Mouse (Mus musculus): Measurements from ENCODE around the gene Ptprd. TPM values are rescaled to one million over a fixed set of nuclear protein-coding genes. Genes with fewer than 3 reads are reported as not detected.
"Not testable (repeated sequence)": the region's sequence is repeated elsewhere in the genome, so short reads cannot be mapped to it uniquely, and the experiment has no call there.

Ptprd gene
- polyA plus RNA-seq, 1 experiment from 2014 or later: 76.0 TPM

DNA sequence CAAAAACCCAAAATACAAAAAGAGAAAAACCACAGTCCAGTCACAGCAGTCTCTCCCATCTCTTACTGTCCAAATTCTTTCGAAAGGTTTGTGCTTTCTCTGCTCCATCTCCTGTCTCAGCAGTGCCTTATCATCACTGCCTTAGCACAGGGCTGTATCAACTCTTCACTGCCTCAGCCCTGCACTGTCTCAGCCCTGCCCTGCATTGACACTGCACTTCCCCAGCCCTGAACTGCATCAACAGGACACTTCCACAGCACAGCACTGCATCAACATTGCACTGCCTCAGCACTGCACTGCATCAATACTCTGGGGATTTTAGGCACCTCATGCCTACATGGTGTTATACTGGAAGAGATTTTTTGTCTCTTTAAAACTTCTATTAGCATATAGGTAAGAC, 2135.7 kb downstream of the Ptprd start:
- ATAC-seq (ENCODE audit: low FRiP score, low TSS enrichment) (no peak), DNase-seq (no peak)
- Histone ChIP-seq H3K36me3 (ENCODE audit: control insufficient read depth, insufficient read depth, low read length) (no peaks in the 10 kb centered on the region), H3K4me3 (replicated peaks; ENCODE audit: low read depth, low read length) (no peak overlapping the region), H3K9ac (replicated peaks; ENCODE audit: low read length) (no peak overlapping the region), H3K27ac (replicated peaks; ENCODE audit: low read depth, low read length) (no peak overlapping the region), H3K4me1 (ENCODE audit: control insufficient read depth, insufficient read depth, low read length) (no peaks in the 10 kb centered on the region), H3K4me2 (ENCODE audit: low read length) (no peak overlapping the region), H3K27me3 (ENCODE audit: control insufficient read depth, insufficient read depth, low read length) (no peaks in the 10 kb centered on the region), H3K9me3 (ENCODE audit: control insufficient read depth, low read length) (no peaks in the 10 kb centered on the region)
- 92% methylated on average over 1 of the region's 1 CpGs for WGBS

DNA sequence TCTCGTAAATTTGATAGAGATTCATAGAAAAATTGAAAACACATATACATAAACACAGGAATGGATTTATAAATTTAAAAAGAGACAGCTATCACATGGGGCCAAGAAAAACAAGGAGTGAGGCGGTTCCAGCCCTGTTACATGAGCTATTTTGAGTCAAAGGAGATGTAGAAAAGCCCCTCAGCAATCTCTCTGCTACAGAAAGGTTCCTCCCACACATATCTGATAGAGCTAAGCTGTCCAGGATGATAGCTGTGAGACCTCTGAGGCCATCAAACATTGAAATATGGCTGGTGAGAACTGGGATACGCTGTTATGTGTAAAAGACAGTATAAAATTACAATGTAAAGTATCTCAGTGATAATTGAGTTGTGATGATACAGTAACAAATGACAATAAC, 2138.5 kb downstream of the Ptprd start:
- Histone ChIP-seq H3K4me3 (replicated peaks; ENCODE audit: low read depth, low read length) (no peak overlapping the region), H3K27me3 (ENCODE audit: control insufficient read depth, insufficient read depth, low read length) (no peaks in the 10 kb centered on the region), H3K27ac (replicated peaks; ENCODE audit: low read depth, low read length) (no peak overlapping the region), H3K36me3 (ENCODE audit: control insufficient read depth, insufficient read depth, low read length) (no peaks in the 10 kb centered on the region), H3K9ac (replicated peaks; ENCODE audit: low read length) (no peak overlapping the region), H3K4me2 (ENCODE audit: low read length) (no peak overlapping the region), H3K9me3 (ENCODE audit: control insufficient read depth, low read length) (no peaks in the 10 kb centered on the region), H3K4me1 (ENCODE audit: control insufficient read depth, insufficient read depth, low read length) (no peaks in the 10 kb centered on the region)
- 94% methylated on average over 3 of the region's 3 CpGs for WGBS
- DNase-seq (no peak), ATAC-seq (ENCODE audit: low FRiP score, low TSS enrichment) (no peak)

DNA sequence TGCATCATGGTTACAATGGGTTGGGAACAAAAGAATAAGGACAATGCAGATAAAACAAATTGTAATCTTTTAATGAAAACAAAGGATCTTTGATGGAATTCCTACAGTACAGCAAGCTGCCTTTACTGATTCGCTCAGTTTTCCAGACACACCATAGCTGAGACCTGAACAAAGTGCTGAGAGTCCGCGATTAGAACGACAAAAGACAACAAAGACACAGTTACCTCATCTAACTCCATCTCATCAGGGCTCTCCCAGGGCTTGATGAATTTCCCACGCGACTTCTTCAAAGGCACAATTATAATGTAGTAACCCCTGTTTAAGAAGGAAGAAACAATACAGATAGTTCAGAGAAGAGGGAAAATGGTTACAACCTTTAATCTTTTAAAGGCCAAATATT, 2140.0 kb downstream of the Ptprd start:
- no peaks in the 10 kb centered on the region for H3K9me3 ChIP-seq (ENCODE audit: control insufficient read depth, low read length)
- no peak overlapping the region for H3K4me3 ChIP-seq (replicated peaks; ENCODE audit: low read depth, low read length)
- H3K4me1 ChIP-seq (ENCODE audit: control insufficient read depth, insufficient read depth, low read length): no peaks in the 10 kb centered on the region
- WGBS: 70% methylated on average over 6 of the region's 6 CpGs
- H3K4me2 ChIP-seq (ENCODE audit: low read length): no peak overlapping the region
- DNase-seq (no peak), ATAC-seq (ENCODE audit: low FRiP score, low TSS enrichment) (no peak)
- no peaks in the 10 kb centered on the region for H3K27me3 ChIP-seq (ENCODE audit: control insufficient read depth, insufficient read depth, low read length)
- H3K27ac ChIP-seq (replicated peaks; ENCODE audit: low read depth, low read length): no peak overlapping the region
- H3K36me3 ChIP-seq (ENCODE audit: control insufficient read depth, insufficient read depth, low read length): no peaks in the 10 kb centered on the region
- H3K9ac ChIP-seq (replicated peaks; ENCODE audit: low read length): no peak overlapping the region

DNA sequence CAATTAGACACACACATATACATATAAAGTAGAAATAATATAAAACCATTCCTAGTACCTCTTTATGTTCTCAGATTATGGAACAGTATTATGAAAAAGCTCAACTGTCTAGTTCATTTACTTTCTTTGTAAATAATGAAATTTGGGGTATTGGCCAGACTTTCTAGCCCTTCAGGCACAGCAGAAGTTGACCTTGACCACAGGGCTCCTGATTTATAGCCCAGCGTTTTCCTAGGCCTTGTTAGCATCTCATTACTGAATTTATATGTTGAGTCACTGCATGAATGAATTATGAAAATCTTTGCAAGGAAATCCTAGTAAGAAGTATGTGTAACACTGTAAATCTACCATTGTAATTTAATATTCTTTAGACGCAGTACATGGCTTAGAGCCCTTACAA, 2154.9 kb downstream of the Ptprd start:
- no peak overlapping the region for H3K27ac ChIP-seq (replicated peaks; ENCODE audit: low read depth, low read length)
- H3K27me3 ChIP-seq (ENCODE audit: control insufficient read depth, insufficient read depth, low read length): no peaks in the 10 kb centered on the region
- H3K4me1 ChIP-seq (ENCODE audit: control insufficient read depth, insufficient read depth, low read length): no peaks in the 10 kb centered on the region
- DNase-seq (no peak), ATAC-seq (ENCODE audit: low FRiP score, low TSS enrichment) (no peak)
- H3K4me2 ChIP-seq (ENCODE audit: low read length): no peak overlapping the region
- H3K9me3 ChIP-seq (ENCODE audit: control insufficient read depth, low read length): no peaks in the 10 kb centered on the region
- no peak overlapping the region for H3K4me3 ChIP-seq (replicated peaks; ENCODE audit: low read depth, low read length)
- H3K36me3 ChIP-seq (ENCODE audit: control insufficient read depth, insufficient read depth, low read length): no peaks in the 10 kb centered on the region
- H3K9ac ChIP-seq (replicated peaks; ENCODE audit: low read length): no peak overlapping the region
- 78% methylated on average over 2 of the region's 2 CpGs for WGBS

DNA sequence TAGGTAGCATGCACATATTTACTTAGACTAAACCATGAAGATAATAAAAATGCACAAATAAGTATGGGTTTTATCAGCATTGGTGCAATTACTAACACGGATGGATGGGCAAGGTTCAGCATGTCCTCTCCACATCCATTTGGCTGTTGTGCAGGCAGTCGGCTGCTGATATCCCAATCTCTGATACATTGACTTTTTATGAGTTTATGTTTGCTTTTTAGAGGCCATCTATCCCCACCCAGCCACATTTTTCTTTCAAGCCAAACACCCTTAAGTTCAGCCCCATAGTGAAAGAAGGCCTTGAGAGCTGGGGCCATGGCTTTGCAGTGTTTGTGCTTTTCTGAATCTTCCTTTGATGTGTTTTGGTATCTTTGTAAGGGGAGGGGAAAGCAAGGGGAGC, 2166.1 kb downstream of the Ptprd start:
- H3K4me3 ChIP-seq (replicated peaks; ENCODE audit: low read depth, low read length): no peak overlapping the region
- ATAC-seq (ENCODE audit: low FRiP score, low TSS enrichment) (no peak), DNase-seq (no peak)
- H3K4me1 ChIP-seq (ENCODE audit: control insufficient read depth, insufficient read depth, low read length): no peaks in the 10 kb centered on the region
- H3K27me3 ChIP-seq (ENCODE audit: control insufficient read depth, insufficient read depth, low read length): no peaks in the 10 kb centered on the region
- 79% methylated on average over 2 of the region's 2 CpGs for WGBS
- peaks cover 2% of the 10 kb centered on the region; the same call in 1 of the 2 replicates for H3K36me3 ChIP-seq (ENCODE audit: control insufficient read depth, insufficient read depth, low read length)
- no peak overlapping the region for H3K4me2 ChIP-seq (ENCODE audit: low read length)
- no peaks in the 10 kb centered on the region for H3K9me3 ChIP-seq (ENCODE audit: control insufficient read depth, low read length)
- H3K9ac ChIP-seq (replicated peaks; ENCODE audit: low read length): no peak overlapping the region
- no peak overlapping the region for H3K27ac ChIP-seq (replicated peaks; ENCODE audit: low read depth, low read length)

DNA sequence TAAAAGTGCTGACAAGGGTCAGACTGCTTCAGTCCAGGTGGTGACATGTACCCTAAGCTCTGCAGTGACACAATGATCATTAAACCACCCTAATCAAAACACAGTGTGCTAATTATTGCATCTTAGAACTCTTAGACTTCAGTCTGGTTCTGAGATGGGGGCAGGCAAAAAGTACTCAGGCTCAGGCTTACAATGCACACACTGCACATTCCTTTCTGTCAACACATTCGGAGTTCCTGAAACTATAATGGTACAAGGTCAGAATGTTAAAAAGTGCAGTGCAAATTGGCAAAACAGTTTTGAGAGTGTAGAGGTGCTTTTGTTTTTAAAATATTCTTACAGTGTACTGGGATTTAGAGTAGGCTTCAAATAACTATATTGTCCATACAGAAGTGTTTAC, 2167.0 kb downstream of the Ptprd start:
- ATAC-seq (ENCODE audit: low FRiP score, low TSS enrichment): no peak
- H3K4me3 ChIP-seq (replicated peaks; ENCODE audit: low read depth, low read length): no peak overlapping the region
- H3K9ac ChIP-seq (replicated peaks; ENCODE audit: low read length): no peak overlapping the region
- no peak overlapping the region for H3K27ac ChIP-seq (replicated peaks; ENCODE audit: low read depth, low read length)
- peaks cover 2% of the 10 kb centered on the region; the same call in 1 of the 2 replicates for H3K36me3 ChIP-seq (ENCODE audit: control insufficient read depth, insufficient read depth, low read length)
- no peaks in the 10 kb centered on the region for H3K9me3 ChIP-seq (ENCODE audit: control insufficient read depth, low read length)
- no peaks in the 10 kb centered on the region for H3K27me3 ChIP-seq (ENCODE audit: control insufficient read depth, insufficient read depth, low read length)
- H3K4me1 ChIP-seq (ENCODE audit: control insufficient read depth, insufficient read depth, low read length): no peaks in the 10 kb centered on the region
- no peak for DNase-seq
- no peak overlapping the region for H3K4me2 ChIP-seq (ENCODE audit: low read length)
- WGBS: 81% methylated on average over 1 of the region's 1 CpGs

DNA sequence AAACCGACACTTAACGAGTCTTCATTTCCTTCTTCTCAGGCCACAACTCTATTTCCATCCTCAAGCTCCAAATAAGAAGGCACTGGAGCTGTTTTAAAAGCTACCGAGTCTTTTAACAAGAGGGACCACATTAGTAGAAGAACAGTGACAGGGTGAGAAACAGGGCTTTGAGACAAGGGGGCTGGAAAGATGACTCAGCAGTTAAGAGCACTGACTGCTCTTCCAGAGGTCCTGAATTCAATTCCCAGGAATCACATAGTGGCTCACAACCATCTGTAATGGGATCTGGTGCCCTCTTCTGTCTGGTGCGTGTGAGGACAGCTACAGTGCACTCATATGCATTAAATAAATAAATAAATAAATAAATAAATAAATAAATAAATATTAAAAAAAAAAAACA, 2174.6 kb downstream of the Ptprd start:
- not testable (repeated sequence) for H3K27me3 ChIP-seq (ENCODE audit: control insufficient read depth, insufficient read depth, low read length); H3K9ac ChIP-seq (replicated peaks; ENCODE audit: low read length); H3K4me3 ChIP-seq (replicated peaks; ENCODE audit: low read depth, low read length); H3K4me2 ChIP-seq (ENCODE audit: low read length); ATAC-seq (ENCODE audit: low FRiP score, low TSS enrichment); H3K4me1 ChIP-seq (ENCODE audit: control insufficient read depth, insufficient read depth, low read length); H3K36me3 ChIP-seq (ENCODE audit: control insufficient read depth, insufficient read depth, low read length); DNase-seq; H3K9me3 ChIP-seq (ENCODE audit: control insufficient read depth, low read length); H3K27ac ChIP-seq (replicated peaks; ENCODE audit: low read depth, low read length)
- 85% methylated on average over 4 of the region's 4 CpGs for WGBS

DNA sequence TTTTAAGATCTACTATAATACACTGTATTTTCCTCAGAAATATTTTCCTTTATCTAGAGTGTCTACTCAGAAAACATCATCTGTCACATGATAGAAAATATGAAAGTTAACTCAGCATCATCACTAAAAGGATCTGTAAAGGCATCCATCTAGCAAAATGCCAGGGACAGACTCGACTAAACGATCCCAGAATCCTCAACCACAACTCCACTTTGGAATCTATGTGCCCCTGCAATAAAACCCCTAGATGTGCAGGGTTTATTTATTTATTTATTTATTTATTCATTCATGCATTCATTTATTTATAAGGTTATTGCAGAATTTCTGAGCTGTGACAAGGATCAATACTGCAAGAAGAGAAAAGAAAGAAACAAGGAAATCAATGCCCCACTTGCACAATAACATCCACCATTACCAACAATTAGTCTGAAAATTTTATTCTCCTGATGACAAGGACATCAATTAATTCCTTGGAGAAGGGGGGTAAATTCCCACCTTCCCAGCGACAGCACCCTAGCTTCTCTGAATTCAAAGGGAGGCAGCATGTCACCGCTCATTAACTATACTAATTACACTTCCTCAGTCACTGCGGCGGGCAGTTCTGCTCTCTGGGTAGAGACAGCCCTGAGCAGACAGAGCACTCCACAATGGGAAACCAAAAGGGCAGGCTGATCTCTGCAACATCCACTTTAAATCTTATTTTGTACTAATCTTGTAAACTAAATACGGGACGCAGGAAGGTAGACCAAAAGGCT, 2186.0 kb downstream of the Ptprd start:
- H3K9ac ChIP-seq (replicated peaks; ENCODE audit: low read length): no peak overlapping the region
- no peaks in the 10 kb centered on the region for H3K9me3 ChIP-seq (ENCODE audit: control insufficient read depth, low read length)
- H3K27ac ChIP-seq (replicated peaks; ENCODE audit: low read depth, low read length): 0 out of 2 replicates have a peak overlapping the region, but pooled peaks have one; percentile 52
- ATAC-seq (ENCODE audit: low FRiP score, low TSS enrichment): peak; percentile 55; the same call in 1 of the 2 replicates
- 66% methylated on average over 8 of the region's 8 CpGs for WGBS
- 0 out of 2 replicates have a peak, but pooled peaks cover 3% of the 10 kb centered on the region for H3K4me1 ChIP-seq (ENCODE audit: control insufficient read depth, insufficient read depth, low read length)
- no peaks in the 10 kb centered on the region for H3K27me3 ChIP-seq (ENCODE audit: control insufficient read depth, insufficient read depth, low read length)
- H3K4me3 ChIP-seq (replicated peaks; ENCODE audit: low read depth, low read length): no peak overlapping the region
- H3K36me3 ChIP-seq (ENCODE audit: control insufficient read depth, insufficient read depth, low read length): no peaks in the 10 kb centered on the region
- no peak overlapping the region for H3K4me2 ChIP-seq (ENCODE audit: low read length)
- DNase-seq: peak; percentile 48

DNA sequence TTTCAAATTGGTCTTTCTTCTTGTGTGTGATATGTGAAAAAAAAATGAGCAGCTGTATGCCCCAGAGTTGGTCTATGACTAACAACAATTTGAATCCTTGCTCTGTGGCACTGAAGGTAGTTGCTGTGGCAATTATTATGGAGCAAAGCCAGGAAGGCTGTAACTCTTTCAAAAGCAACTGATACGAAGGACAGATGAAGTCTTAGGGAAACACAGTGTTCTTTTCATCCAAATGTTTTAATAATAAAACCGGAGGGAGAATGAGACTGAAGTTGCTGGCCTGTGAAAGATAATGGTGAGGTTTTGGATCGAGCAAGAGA, 2187.3 kb downstream of the Ptprd start:
- DNase-seq (no peak), ATAC-seq (ENCODE audit: low FRiP score, low TSS enrichment) (no peak)
- H3K4me1 ChIP-seq (ENCODE audit: control insufficient read depth, insufficient read depth, low read length): 0 out of 2 replicates have a peak, but pooled peaks cover 3% of the 10 kb centered on the region
- no peak overlapping the region for H3K9ac ChIP-seq (replicated peaks; ENCODE audit: low read length)
- H3K4me2 ChIP-seq (ENCODE audit: low read length): no peak overlapping the region
- no peak overlapping the region for H3K4me3 ChIP-seq (replicated peaks; ENCODE audit: low read depth, low read length)
- H3K27me3 ChIP-seq (ENCODE audit: control insufficient read depth, insufficient read depth, low read length): no peaks in the 10 kb centered on the region
- no peaks in the 10 kb centered on the region for H3K9me3 ChIP-seq (ENCODE audit: control insufficient read depth, low read length)
- no peaks in the 10 kb centered on the region for H3K36me3 ChIP-seq (ENCODE audit: control insufficient read depth, insufficient read depth, low read length)
- H3K27ac ChIP-seq (replicated peaks; ENCODE audit: low read depth, low read length): no peak overlapping the region
- WGBS: 64% methylated on average over 3 of the region's 3 CpGs
